Mouse (Mus musculus) ES-Bruce4 (cell line): ENCODE measurements around the gene Sycp1. TPM values are rescaled to one million over a fixed set of nuclear protein-coding genes. Genes with fewer than 3 reads are reported as not detected.
A peak's percentile ranks its signal among the peaks of the same experiment; 100 is the strongest.

ENCODE experiments used
- H3K27ac ChIP-seq: 2 replicates; pipeline ENCODE4 v1.5.1; 2012; ENCODE audit warnings: low read length, inconsistent platforms; ENCODE audit not compliant: insufficient read depth
- H3K27me3 ChIP-seq: 2 replicates; pipeline ENCODE4 v1.6.1; 2012; ENCODE audit warnings: mild to moderate bottlenecking, low read length, inconsistent platforms; ENCODE audit not compliant: control insufficient read depth, poor library complexity, insufficient read depth, severe bottlenecking
- H3K36me3 ChIP-seq: 2 replicates; pipeline ENCODE4 v1.6.1; 2012; ENCODE audit warnings: inconsistent platforms, mild to moderate bottlenecking, low read length, moderate library complexity; ENCODE audit not compliant: control insufficient read depth, poor library complexity, insufficient read depth, severe bottlenecking
- H3K4me1 ChIP-seq: one replicate; pipeline ENCODE4 v1.8.1; 2011; ENCODE audit warnings: low read length; ENCODE audit not compliant: control insufficient read depth, insufficient read depth
- H3K4me3 ChIP-seq: 2 replicates; pipeline ENCODE4 v1.5.1; 2011; ENCODE audit warnings: low read depth, mild to moderate bottlenecking, low read length
- H3K9ac ChIP-seq: 2 replicates; pipeline ENCODE4 v1.6.1; 2012; ENCODE audit warnings: low read depth, mild to moderate bottlenecking, inconsistent platforms; ENCODE audit not compliant: poor library complexity, severe bottlenecking
- H3K9me3 ChIP-seq: replicated peaks from 2 replicates; pipeline ENCODE4 v1.6.1; 2012; ENCODE audit warnings: mild to moderate bottlenecking, low read length, inconsistent platforms; ENCODE audit not compliant: control insufficient read depth, poor library complexity, insufficient read depth, severe bottlenecking
- CTCF ChIP-seq: IDR thresholded peaks from one replicate; pipeline ENCODE4 v1.8.1; 2011; ENCODE audit warnings: low read depth, low read length
- EP300 ChIP-seq: IDR thresholded peaks from 2 replicates; pipeline ENCODE4 v1.6.1; 2011; ENCODE audit warnings: low read depth, low read length; ENCODE audit not compliant: insufficient read depth
- POLR2A ChIP-seq: IDR thresholded peaks from one replicate; pipeline ENCODE4 v1.8.1; 2011; ENCODE audit warnings: low read length; ENCODE audit not compliant: insufficient read depth
- polyA plus RNA-seq: library from polyadenylated mRNA; stranded (reverse); fragments of >200 nt; gene quantifications from 2 replicates; pipeline ENCODE4 v1.2.4, GENCODE M21; 2011; ENCODE audit warnings: low read depth; ENCODE audit not compliant: missing spikeins, insufficient read depth, insufficient read length

Sycp1 gene
- polyA plus RNA-seq, 1 experiment = 3.7 TPM

GRCm38 (mm10) chr3:102899136-102899535 is 36.8 kb downstream of the Sycp1 start:
- Histone ChIP-seq H3K4me1 (no peaks in the 10 kb centered on the region), H3K4me3 (no peak overlapping the region), H3K27me3 (no peaks in the 10 kb centered on the region), H3K36me3 (no peaks in the 10 kb centered on the region), H3K9ac (no peak overlapping the region), H3K27ac (no peak overlapping the region), H3K9me3 (no peaks in the 10 kb centered on the region)
- TF ChIP-seq EP300 = no peak
- TF ChIP-seq POLR2A = no peak
- no peak for TF ChIP-seq CTCF

DNA sequence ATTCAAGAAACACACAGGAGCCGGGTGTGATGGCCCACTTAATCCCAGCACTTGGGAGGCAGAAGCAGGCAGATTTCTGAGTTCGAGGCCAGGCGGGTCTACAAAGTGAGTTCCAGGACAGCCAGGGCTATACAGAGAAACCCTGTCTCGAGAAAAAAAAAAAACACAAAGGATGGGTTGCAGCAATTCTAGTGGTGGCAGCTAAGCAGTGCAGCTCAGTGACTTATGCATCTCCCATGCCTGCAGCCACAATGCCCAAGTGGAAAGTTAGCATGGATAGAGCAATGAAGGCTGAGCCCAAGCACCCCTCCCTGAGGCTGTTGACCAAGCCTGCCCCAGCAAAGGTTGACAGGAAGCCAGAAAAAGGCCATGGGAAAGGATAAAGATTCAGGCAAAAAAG is 55.4 kb downstream of the Sycp1 start:
- TF ChIP-seq EP300 (no peak), POLR2A (no peak), CTCF (no peak)
- no peaks in the 10 kb centered on the region for H3K4me1 ChIP-seq

DNA sequence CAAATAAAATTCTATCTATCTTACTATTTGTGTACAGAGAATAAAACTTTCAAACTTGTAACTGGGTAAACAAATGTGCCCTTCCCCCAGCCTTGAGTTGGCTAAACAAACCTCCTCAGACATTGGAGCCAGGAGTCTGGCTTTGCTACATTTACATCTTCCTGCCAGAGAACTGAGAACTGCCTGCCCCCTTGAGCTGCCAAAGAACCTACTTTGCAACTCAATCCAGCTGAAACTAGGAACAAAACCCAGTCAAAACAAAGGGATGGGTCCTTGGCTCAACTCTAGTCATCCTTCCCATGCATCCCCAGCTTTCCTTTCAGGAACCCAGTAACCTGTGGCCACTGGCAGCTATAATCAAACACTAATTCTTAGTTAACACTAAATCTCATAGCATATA is 87.2 kb downstream of the Sycp1 start:
- no peaks in the 10 kb centered on the region for H3K9me3 ChIP-seq
- no peaks in the 10 kb centered on the region for H3K27me3 ChIP-seq
- H3K27ac ChIP-seq = no peak overlapping the region
- H3K4me1 ChIP-seq = no peaks in the 10 kb centered on the region
- no peak for TF ChIP-seq CTCF
- TF ChIP-seq EP300 = 0 out of 2 replicates have a peak, but pooled peaks have one; percentile 15
- no peak overlapping the region for H3K4me3 ChIP-seq
- H3K36me3 ChIP-seq = no peaks in the 10 kb centered on the region
- no peak overlapping the region for H3K9ac ChIP-seq

More for the DNA sequence above, 55.4 kb downstream of the Sycp1 start:
- Histone ChIP-seq H3K9me3 (no peaks in the 10 kb centered on the region), H3K27me3 (no peaks in the 10 kb centered on the region), H3K4me3 (no peak overlapping the region), H3K36me3 (no peaks in the 10 kb centered on the region), H3K9ac (no peak overlapping the region), H3K27ac (no peak overlapping the region)

GRCm38 (mm10) chr3:102842386-102842785 is 93.5 kb downstream of the Sycp1 start:
- Histone ChIP-seq H3K9me3 (no peaks in the 10 kb centered on the region), H3K36me3 (no peaks in the 10 kb centered on the region), H3K27me3 (no peaks in the 10 kb centered on the region), H3K9ac (no peak overlapping the region), H3K27ac (no peak overlapping the region), H3K4me1 (no peaks in the 10 kb centered on the region), H3K4me3 (no peak overlapping the region)
- TF ChIP-seq EP300 (no peak), CTCF (no peak), POLR2A (no peak)

DNA sequence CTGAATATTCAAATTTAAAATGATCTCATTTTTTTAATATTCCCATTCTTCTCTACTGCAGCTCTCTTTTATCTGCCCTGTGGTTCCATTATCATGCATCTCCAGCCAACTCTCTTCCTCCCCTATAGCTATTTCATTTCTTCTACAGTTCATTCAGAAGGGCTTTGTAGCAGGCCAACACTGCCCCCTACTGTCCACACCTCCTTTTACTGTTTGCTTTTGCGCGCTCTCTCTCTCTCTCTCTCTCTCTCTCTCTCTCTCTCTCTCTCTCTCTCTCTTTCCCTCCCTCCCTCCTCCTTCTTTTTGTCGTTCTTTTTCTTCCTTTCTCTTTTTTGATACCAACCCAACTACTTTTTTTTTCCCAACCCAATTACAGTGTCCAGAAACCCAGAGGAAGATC is 132.0 kb downstream of the Sycp1 start:
- no peaks in the 10 kb centered on the region for H3K4me1 ChIP-seq

DNA sequence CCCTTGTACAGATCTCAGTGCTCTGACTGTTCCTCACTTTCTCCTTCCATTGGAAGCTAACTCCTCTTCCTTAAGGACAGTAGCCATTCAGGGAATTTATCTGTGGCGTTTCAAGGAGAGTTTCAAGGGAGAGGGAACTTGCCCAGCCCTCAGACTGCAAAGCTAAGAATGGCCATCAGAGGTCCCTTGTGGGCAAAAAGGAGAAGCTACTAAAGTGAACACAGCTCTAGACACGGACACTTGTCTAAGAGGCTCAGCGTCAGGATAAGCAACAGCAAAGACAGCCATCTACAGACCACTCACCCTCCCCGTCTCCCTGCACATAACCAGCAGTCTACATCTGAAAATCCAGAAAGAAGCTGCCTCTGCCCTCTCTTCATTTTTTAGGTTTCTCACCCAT is 148.5 kb downstream of the Sycp1 start:
- no peak overlapping the region for H3K27ac ChIP-seq
- no peaks in the 10 kb centered on the region for H3K27me3 ChIP-seq
- no peaks in the 10 kb centered on the region for H3K4me1 ChIP-seq
- no peaks in the 10 kb centered on the region for H3K9me3 ChIP-seq
- no peak overlapping the region for H3K4me3 ChIP-seq
- H3K9ac ChIP-seq = no peak overlapping the region
- no peak for TF ChIP-seq EP300
- no peak for TF ChIP-seq POLR2A
- no peak for TF ChIP-seq CTCF
- H3K36me3 ChIP-seq = no peaks in the 10 kb centered on the region

More for the DNA sequence above, 132.0 kb downstream of the Sycp1 start:
- TF ChIP-seq POLR2A = no peak
- peak; percentile 11 for TF ChIP-seq CTCF
- TF ChIP-seq EP300 = no peak
- Histone ChIP-seq H3K27me3 (no peaks in the 10 kb centered on the region), H3K4me3 (no peak overlapping the region), H3K9me3 (no peaks in the 10 kb centered on the region), H3K9ac (no peak overlapping the region), H3K36me3 (no peaks in the 10 kb centered on the region), H3K27ac (no peak overlapping the region)
